Mouse (Mus musculus) c-Kit-positive CD71-positive TER-119-negative erythroid progenitor cells, embryonic 14.5 days (primary cell): ENCODE results near the gene 1810062G17Rik.

Source experiments
- DNase-seq: peaks from one replicate; pipeline ENCODE4 v3.0.0-alpha.2; 2013; ENCODE audit warnings: low read depth

1810062G17Rik gene

GRCm38 (mm10) chr3:36475532-36476087 lies at the start of gene 1810062G17Rik, which contains the start of gene Anxa5:
1810062G17Rik (plus strand) TSS chr3:36475937.
Anxa5 (minus strand) TSS chr3:36475894.
- peak; percentile 88 for DNase-seq

- DNase-seq, result no peak
Measured at GRCm38 (mm10) chr3:36427386-36427785, 48.4 kb upstream of the 1810062G17Rik start.

GRCm38 (mm10) chr3:36430360-36430759 lies 45.4 kb upstream of the 1810062G17Rik start:
- no peak for DNase-seq

GRCm38 (mm10) chr3:36440280-36440679 lies 35.5 kb upstream of the 1810062G17Rik start:
- no peak for DNase-seq

- DNase-seq, result peak; percentile 25
Measured at GRCm38 (mm10) chr3:36442426-36442825, 33.3 kb upstream of the 1810062G17Rik start.

- DNase-seq, result no peak
Measured at GRCm38 (mm10) chr3:36446041-36446440, 29.7 kb upstream of the 1810062G17Rik start.

GRCm38 (mm10) chr3:36446506-36446905 lies 29.2 kb upstream of the 1810062G17Rik start:
- DNase-seq, result no peak

- no peak for DNase-seq
Measured at GRCm38 (mm10) chr3:36446918-36447317, 28.8 kb upstream of the 1810062G17Rik start.

- no peak for DNase-seq
Measured at GRCm38 (mm10) chr3:36449292-36450165, 26.2 kb upstream of the 1810062G17Rik start.

- no peak for DNase-seq
Measured at GRCm38 (mm10) chr3:36452502-36452901, 23.2 kb upstream of the 1810062G17Rik start.

- DNase-seq, result no peak
Measured at GRCm38 (mm10) chr3:36455124-36455523, 20.6 kb upstream of the 1810062G17Rik start.

- DNase-seq, result no peak
Measured at GRCm38 (mm10) chr3:36455566-36455965, 20.2 kb upstream of the 1810062G17Rik start.

- no peak for DNase-seq
Measured at GRCm38 (mm10) chr3:36460717-36461116, 15.0 kb upstream of the 1810062G17Rik start.

GRCm38 (mm10) chr3:36461819-36462218 lies 13.9 kb upstream of the 1810062G17Rik start:
- DNase-seq, result no peak

- no peak for DNase-seq
Measured at GRCm38 (mm10) chr3:36462348-36462747, 13.4 kb upstream of the 1810062G17Rik start.

GRCm38 (mm10) chr3:36465538-36465937 lies 10.2 kb upstream of the 1810062G17Rik start:
- no peak for DNase-seq

GRCm38 (mm10) chr3:36467632-36468031 lies 8.1 kb upstream of the 1810062G17Rik start:
- no peak for DNase-seq

- no peak for DNase-seq
Measured at GRCm38 (mm10) chr3:36468871-36469270, 6.9 kb upstream of the 1810062G17Rik start.

GRCm38 (mm10) chr3:36471856-36472255 lies 3.9 kb upstream of the 1810062G17Rik start:
- DNase-seq, result no peak

- DNase-seq, result no peak
Measured at GRCm38 (mm10) chr3:36473222-36473621, 2.5 kb upstream of the 1810062G17Rik start.

GRCm38 (mm10) chr3:36474421-36474820 lies 1.3 kb upstream of the 1810062G17Rik start:
- no peak for DNase-seq

GRCm38 (mm10) chr3:36474938-36475483 lies 726 bp upstream of the 1810062G17Rik start:
- no peak for DNase-seq
